Comparison of ENCODE assay signal across 8 mouse cellular contexts in genomic region chr11:72041290-72041767, GRCm38 (mm10). TPM values are rescaled to one million over a fixed set of nuclear protein-coding genes. Genes with fewer than 3 reads are reported as not detected.
DNase-seq lines count a peak whose midpoint lies in the region; ATAC-seq and TF ChIP-seq lines count a peak whose summit lies in the region.

No protein-coding gene starts in this region.

- no peak for TF ChIP-seq CTCF in cerebellum, adult 2 months (IDR thresholded peaks at IDR 0.05; ENCODE audit: borderline replicate concordance, insufficient read depth, low read depth, low read length)

- WGBS in cerebellum, adult 2 months, result 53% methylated on average over 6 of the region's 6 CpGs
- 19% methylated on average over 6 of the region's 6 CpGs for WGBS in limb, embryonic 11.5 days
- 10% methylated on average over 6 of the region's 6 CpGs for WGBS in neural tube, embryonic 15.5 days

- H3K4me1 ChIP-seq in cerebellum, adult 2 months (ENCODE audit: control insufficient read depth, insufficient read depth, low read length), result 0 out of 2 replicates have a peak, but pooled peaks cover 5% of the 10 kb centered on the region
- peaks cover 71% of the 10 kb centered on the region for H3K4me1 ChIP-seq in megakaryocyte, embryonic 14.5 days
- peaks cover 13% of the 10 kb centered on the region; the same call in 1 of the 2 replicates for H3K4me1 ChIP-seq in limb, embryonic 11.5 days (ENCODE audit: control insufficient read depth, insufficient read depth, low read length)
- H3K4me1 ChIP-seq in neural tube, embryonic 15.5 days, result peaks cover 47% of the 10 kb centered on the region

- no peak for TF ChIP-seq POLR2A in cerebellum, adult 2 months (IDR thresholded peaks at IDR 0.05; ENCODE audit: borderline replicate concordance, insufficient read depth, low read length)

- H3K27me3 ChIP-seq in cerebellum, adult 2 months (ENCODE audit: control insufficient read depth, insufficient read depth, low read length), result no peaks in the 10 kb centered on the region
- peaks cover 16% of the 10 kb centered on the region for H3K27me3 ChIP-seq in megakaryocyte, embryonic 14.5 days (replicated peaks)
- no peaks in the 10 kb centered on the region for H3K27me3 ChIP-seq in limb, embryonic 11.5 days (ENCODE audit: control insufficient read depth, insufficient read depth, low read length)
- no peaks in the 10 kb centered on the region for H3K27me3 ChIP-seq in neural tube, embryonic 15.5 days (replicated peaks)

- H3K9ac ChIP-seq in limb, embryonic 11.5 days (ENCODE audit: low read length), result peak overlapping the region; percentile 65
- peak overlapping the region; percentile 59; the same call in 1 of the 2 replicates for H3K9ac ChIP-seq in neural tube, embryonic 15.5 days (replicated peaks)

- H3K27ac ChIP-seq in cerebellum, adult 2 months (ENCODE audit: insufficient read depth, low read length), result no peak overlapping the region
- H3K27ac ChIP-seq in limb, embryonic 11.5 days (replicated peaks; ENCODE audit: low read depth, low read length), result no peak overlapping the region
- H3K27ac ChIP-seq in neural tube, embryonic 15.5 days (replicated peaks), result 0 out of 2 replicates have a peak overlapping the region, but pooled peaks have one; percentile 51

- H3K4me2 ChIP-seq in limb, embryonic 11.5 days (ENCODE audit: low read depth, severe bottlenecking), result peak overlapping the region; percentile 90
- peak overlapping the region; percentile 98 for H3K4me2 ChIP-seq in neural tube, embryonic 15.5 days

- peak overlapping the region; percentile 63 for H3K4me3 ChIP-seq in cerebellum, adult 2 months (replicated peaks; ENCODE audit: insufficient read depth, low read depth, low read length)
- H3K4me3 ChIP-seq in megakaryocyte, embryonic 14.5 days (replicated peaks), result peak overlapping the region; percentile 98
- H3K4me3 ChIP-seq in limb, embryonic 11.5 days (ENCODE audit: low read depth, low read length), result peak overlapping the region; percentile 74
- H3K4me3 ChIP-seq in neural tube, embryonic 15.5 days (replicated peaks), result peak overlapping the region; percentile 77

- peaks cover 25% of the 10 kb centered on the region for H3K36me3 ChIP-seq in megakaryocyte, embryonic 14.5 days (replicated peaks; ENCODE audit: low read length)
- H3K36me3 ChIP-seq in limb, embryonic 11.5 days (ENCODE audit: control insufficient read depth, insufficient read depth, low read length), result peaks cover 6% of the 10 kb centered on the region
- H3K36me3 ChIP-seq in neural tube, embryonic 15.5 days, result peaks cover 3% of the 10 kb centered on the region; the same call in 1 of the 2 replicates

- no peak for ATAC-seq in megakaryocyte, adult 5-6 weeks (ENCODE audit: poor library complexity, severe bottlenecking)
- ATAC-seq in limb, embryonic 11.5 days (ENCODE audit: insufficient number of reproducible peaks, low FRiP score, low TSS enrichment, low read depth), result no peak
- ATAC-seq in neural tube, embryonic 15.5 days (ENCODE audit: low FRiP score), result no peak

- no peaks in the 10 kb centered on the region for H3K9me3 ChIP-seq in megakaryocyte, embryonic 14.5 days
- no peaks in the 10 kb centered on the region for H3K9me3 ChIP-seq in limb, embryonic 11.5 days (ENCODE audit: control insufficient read depth, low read length)
- H3K9me3 ChIP-seq in neural tube, embryonic 15.5 days (replicated peaks), result no peaks in the 10 kb centered on the region

- DNase-seq in cerebellum, adult 2 months, result no peak
- no peak for DNase-seq in cerebellum, postnatal 14 days
- DNase-seq in limb, embryonic 11.5 days (ENCODE audit: low spot score), result no peak
- no peak for DNase-seq in layer of hippocampus, postnatal 25 days (ENCODE audit: extremely low spot score in 1 of 2, low spot score in 1 of 2)
- no peak for DNase-seq in testis, postnatal 10 days (ENCODE audit: low spot score)

RNA-seq across cellular contexts. Expression of gene Pimreg, which starts 0.5 kb away (rescaled TPM):
- polyA plus RNA-seq in cerebellum, adult 2 months (2012; rRNA removed), result 0.08 and 0.32 TPM in 2 replicates
- 25.8 and 50.2 TPM in 2 replicates for polyA plus RNA-seq in megakaryocyte, embryonic 14.5 days (2012; ENCODE audit: insufficient read depth, low replicate concordance)
- total RNA-seq in megakaryocyte, adult 5-6 weeks (2015), result 34.0 and 34.1 TPM in 2 replicates
- total RNA-seq in megakaryocyte, adult 5-6 weeks (2017), result 16.3 and 17.2 TPM in 2 replicates
- polyA plus RNA-seq in limb, embryonic 11.5 days (2014; fragmentation: Nextera tagmentation; extraction: Ambion mirVana), result 165 TPM in 2 replicates
- polyA plus RNA-seq in neural tube, embryonic 15.5 days (2015; fragmentation: Nextera tagmentation; extraction: Ambion mirVana), result 19.1 and 33.3 TPM in 2 replicates
- under 1 TPM; 0.40 to 0.89 TPM for total RNA-seq in layer of hippocampus, postnatal 25 days (2021)

RNA-seq across cellular contexts. Expression of gene Aipl1, which starts 4.0 kb away (rescaled TPM):
- polyA plus RNA-seq in cerebellum, adult 2 months (2012; rRNA removed), result 0.28 and 0.30 TPM in 2 replicates
- 0.23 TPM in 1 of 2 replicates, not detected in the other for polyA plus RNA-seq in megakaryocyte, embryonic 14.5 days (2012; ENCODE audit: insufficient read depth, low replicate concordance)
- total RNA-seq in megakaryocyte, adult 5-6 weeks (2015), result 0.29 and 0.93 TPM in 2 replicates
- 0.37 and 0.77 TPM in 2 replicates for total RNA-seq in megakaryocyte, adult 5-6 weeks (2017)
- polyA plus RNA-seq in limb, embryonic 11.5 days (2014; fragmentation: Nextera tagmentation; extraction: Ambion mirVana), result 0.19 and 0.34 TPM in 2 replicates
- 0.36 and 0.41 TPM in 2 replicates for polyA plus RNA-seq in neural tube, embryonic 15.5 days (2015; fragmentation: Nextera tagmentation; extraction: Ambion mirVana)
- not detected for total RNA-seq in layer of hippocampus, postnatal 25 days (2021)

Comparison
In these comparisons a context has a peak if more than half of its experiments do, and no peak if none do; other contexts are left out.
1. RNA of gene Pimreg, which starts 0.5 kb away (polyA plus RNA-seq): 165 TPM in limb, embryonic 11.5 days, 25.8 to 50.2 TPM in megakaryocyte, embryonic 14.5 days and 19.1 to 33.3 TPM in neural tube, embryonic 15.5 days; 0.08 to 0.32 TPM in cerebellum, adult 2 months; every median in the first group is over 10 times any median in the second.
2. Peak in every context shown above with its lines, with median percentiles within 50 percentile points of each other: H3K4me3 ChIP-seq.